Mouse (Mus musculus) CH12.LX (cell line): ENCODE measurements around the gene Ccl17. TPM values are rescaled to one million over a fixed set of nuclear protein-coding genes. Genes with fewer than 3 reads are reported as not detected.
A peak's percentile ranks its signal among the peaks of the same experiment; 100 is the strongest.

ENCODE experiments used
- DNase-seq: peaks from one replicate; pipeline ENCODE4 v3.0.0-alpha.2; 2013; ENCODE audit errors: extremely low read depth
- H3K27ac ChIP-seq: 2 replicates; pipeline ENCODE4 v1.5.1; 2012; ENCODE audit warnings: low read depth, mild to moderate bottlenecking, control low read depth, moderate library complexity; ENCODE audit not compliant: insufficient read depth
- H3K27me3 ChIP-seq: replicated peaks from 2 replicates; pipeline ENCODE3; 2012; ENCODE audit warnings: inconsistent platforms
- H3K36me3 ChIP-seq, 2 experiments: replicated peaks in 1 of 2; 2 replicates each; pipeline versions ENCODE3 to v1.6.1; 2012; ENCODE audit warnings: inconsistent platforms in 1 of 2, low read length in 1 of 2, mild to moderate bottlenecking in 1 of 2, mixed read lengths in 1 of 2, moderate library complexity in 1 of 2; ENCODE audit not compliant: control insufficient read depth in 1 of 2, insufficient read depth in 1 of 2
- H3K4me1 ChIP-seq, 2 experiments: 2 replicates each; pipeline ENCODE4 v1.6.1; 2012; ENCODE audit warnings: inconsistent platforms in 1 of 2, moderate library complexity in 1 of 2; ENCODE audit not compliant: insufficient read depth in 2 of 2, control insufficient read depth in 1 of 2
- H3K4me2 ChIP-seq: 2 replicates; pipeline ENCODE4 v1.6.1; 2012; ENCODE audit warnings: low read depth, mild to moderate bottlenecking, control low read depth; ENCODE audit not compliant: poor library complexity, insufficient read depth, severe bottlenecking
- H3K4me3 ChIP-seq, 3 experiments: fragments of 150-350 bp in 1 of 3; sonication (generic) in 1 of 3; replicated peaks in 1 of 3; 2 replicates each; pipeline versions ENCODE3 to v1.5.1; 2011 to 2012; ENCODE audit warnings: low read depth in 2 of 3, low read length in 2 of 3, mild to moderate bottlenecking in 2 of 3, moderate library complexity in 2 of 3, control low read depth in 1 of 3, improper control_type of control experiment in 1 of 3, inconsistent platforms in 1 of 3, mixed read lengths in 1 of 3; ENCODE audit not compliant: poor library complexity in 1 of 3
- H3K79me2 ChIP-seq: replicated peaks from 2 replicates; pipeline ENCODE4 v1.6.1; 2012; ENCODE audit warnings: mild to moderate bottlenecking, moderate library complexity; ENCODE audit not compliant: control insufficient read depth, poor library complexity, insufficient read depth, severe bottlenecking; ENCODE audit errors: extremely low read depth
- H3K9ac ChIP-seq: 2 replicates; pipeline ENCODE4 v1.6.1; 2012; ENCODE audit warnings: low read depth, mild to moderate bottlenecking, control low read depth, moderate library complexity; ENCODE audit not compliant: insufficient read depth
- H3K9me3 ChIP-seq: replicated peaks from 2 replicates; pipeline ENCODE3; 2012; ENCODE audit warnings: low read length, inconsistent platforms, mixed read lengths
- BHLHE40 ChIP-seq: IDR thresholded peaks from 2 replicates; pipeline ENCODE4 v1.6.1; 2011; ENCODE audit warnings: mild to moderate bottlenecking, low read depth, low read length, improper control_type of control experiment
- CHD1 ChIP-seq: IDR thresholded peaks from 2 replicates; pipeline ENCODE4 v1.6.1; 2012; ENCODE audit warnings: low read depth, low read length, improper control_type of control experiment, inconsistent platforms
- CHD2 ChIP-seq: IDR thresholded peaks from 2 replicates; pipeline ENCODE4 v1.6.1; 2011; ENCODE audit warnings: low read length, improper control_type of control experiment
- CTCF ChIP-seq, 2 experiments: IDR thresholded peaks in 1 of 2; conservative IDR thresholded peaks in 1 of 2; 2 replicates each; pipeline ENCODE4 v1.5.1; 2011 to 2012; ENCODE audit warnings: low read depth in 2 of 2, low read length in 2 of 2, improper control_type of control experiment in 1 of 2, inconsistent platforms in 1 of 2, mild to moderate bottlenecking in 1 of 2, moderate library complexity in 1 of 2
- E2F4 ChIP-seq: IDR thresholded peaks from 2 replicates; pipeline ENCODE4 v1.6.1; 2011; ENCODE audit warnings: low read depth, low read length, improper control_type of control experiment; ENCODE audit not compliant: insufficient replicate concordance
- ELF1 ChIP-seq: IDR thresholded peaks from 2 replicates; pipeline ENCODE4 v1.6.1; 2014; ENCODE audit warnings: low read depth, mild to moderate bottlenecking, inconsistent platforms, low read length, improper control_type of control experiment
- EP300 ChIP-seq: IDR thresholded peaks from 2 replicates; pipeline ENCODE4 v1.6.1; 2011; ENCODE audit warnings: low read length, improper control_type of control experiment
- GABPA ChIP-seq: IDR thresholded peaks from 2 replicates; pipeline ENCODE4 v1.6.1; 2012; ENCODE audit warnings: low read depth, low read length, improper control_type of control experiment, inconsistent platforms; ENCODE audit not compliant: insufficient replicate concordance
- HCFC1 ChIP-seq: IDR thresholded peaks from 2 replicates; pipeline ENCODE4 v1.6.1; 2012; ENCODE audit warnings: low read depth, mild to moderate bottlenecking, inconsistent platforms, low read length, improper control_type of control experiment
- IRF4 ChIP-seq: IDR thresholded peaks from 2 replicates; pipeline ENCODE4 v1.6.1; 2014; ENCODE audit warnings: low read depth, mild to moderate bottlenecking, inconsistent platforms, low read length, improper control_type of control experiment
- JUN ChIP-seq: IDR thresholded peaks from 2 replicates; pipeline ENCODE4 v1.6.1; 2011; ENCODE audit warnings: low read depth, mild to moderate bottlenecking, low read length, improper control_type of control experiment, moderate library complexity; ENCODE audit not compliant: insufficient read depth
- JUND ChIP-seq: conservative IDR thresholded peaks from 2 replicates; pipeline ENCODE4 v1.6.1; 2011; ENCODE audit warnings: low read depth, low read length, improper control_type of control experiment
- MEF2A ChIP-seq: IDR thresholded peaks from 2 replicates; pipeline ENCODE4 v1.6.1; 2014; ENCODE audit warnings: low read depth, mild to moderate bottlenecking, inconsistent platforms, low read length, improper control_type of control experiment, borderline replicate concordance
- MXI1 ChIP-seq: IDR thresholded peaks from 2 replicates; pipeline ENCODE4 v1.6.1; 2011; ENCODE audit warnings: mild to moderate bottlenecking, low read depth, low read length, improper control_type of control experiment
- MYC ChIP-seq: IDR thresholded peaks from 2 replicates; pipeline ENCODE4 v1.6.1; 2011; ENCODE audit warnings: low read depth, mild to moderate bottlenecking, improper control_type of control experiment, low read length
- NELFE ChIP-seq: IDR thresholded peaks from 2 replicates; pipeline ENCODE4 v1.6.1; 2011; ENCODE audit warnings: low read depth, low read length, improper control_type of control experiment
- NRF1 ChIP-seq: IDR thresholded peaks from 2 replicates; pipeline ENCODE4 v1.6.1; 2014; ENCODE audit warnings: low read depth, mild to moderate bottlenecking, inconsistent platforms, low read length, improper control_type of control experiment, moderate library complexity
- POLR2A ChIP-seq: IDR thresholded peaks from 2 replicates; pipeline ENCODE4 v1.6.1; 2011; ENCODE audit warnings: low read depth, mild to moderate bottlenecking, improper control_type of control experiment, low read length
- RAD21 ChIP-seq: IDR thresholded peaks from 2 replicates; pipeline ENCODE4 v1.6.1; 2011; ENCODE audit warnings: low read depth, mild to moderate bottlenecking, low read length, improper control_type of control experiment, moderate library complexity
- SIN3A ChIP-seq: IDR thresholded peaks from 2 replicates; pipeline ENCODE4 v1.6.1; 2012; ENCODE audit warnings: low read length, improper control_type of control experiment, inconsistent platforms
- SMC3 ChIP-seq: IDR thresholded peaks from 2 replicates; pipeline ENCODE4 v1.6.1; 2011; ENCODE audit warnings: low read depth, low read length, improper control_type of control experiment
- TBP ChIP-seq: conservative IDR thresholded peaks from 2 replicates; pipeline ENCODE4 v1.6.1; 2011; ENCODE audit warnings: low read depth, low read length, improper control_type of control experiment
- TCF12 ChIP-seq: IDR thresholded peaks from 2 replicates; pipeline ENCODE4 v1.6.1; 2014; ENCODE audit warnings: low read depth, mild to moderate bottlenecking, inconsistent platforms, low read length, improper control_type of control experiment
- UBTF ChIP-seq: IDR thresholded peaks from 2 replicates; pipeline ENCODE4 v1.6.1; 2012; ENCODE audit warnings: low read depth, mild to moderate bottlenecking, inconsistent platforms, low read length, improper control_type of control experiment, moderate library complexity
- USF1 ChIP-seq: IDR thresholded peaks from 2 replicates; pipeline ENCODE4 v1.6.1; 2014; ENCODE audit warnings: low read depth, mild to moderate bottlenecking, inconsistent platforms, low read length, improper control_type of control experiment
- USF2 ChIP-seq: conservative IDR thresholded peaks from 2 replicates; pipeline ENCODE4 v1.6.1; 2011; ENCODE audit warnings: low read depth, low read length, improper control_type of control experiment
- ZC3H11A ChIP-seq: IDR thresholded peaks from 2 replicates; pipeline ENCODE4 v1.6.1; 2012; ENCODE audit warnings: low read depth, mild to moderate bottlenecking, inconsistent platforms, low read length, improper control_type of control experiment
- ZKSCAN1 ChIP-seq: IDR thresholded peaks from 2 replicates; pipeline ENCODE4 v1.6.1; 2012; ENCODE audit warnings: low read depth, inconsistent platforms, low read length, improper control_type of control experiment, borderline replicate concordance
- ZMIZ1 ChIP-seq: IDR thresholded peaks from 2 replicates; pipeline ENCODE4 v1.6.1; 2012; ENCODE audit warnings: low read depth, mild to moderate bottlenecking, inconsistent platforms, low read length, improper control_type of control experiment
- ZNF384 ChIP-seq: IDR thresholded peaks from 2 replicates; pipeline ENCODE4 v1.6.1; 2012; ENCODE audit warnings: low read depth, low read length, improper control_type of control experiment, inconsistent platforms
- dilution Hi-C: fragments of 300-500 bp; cut with MboI; formaldehyde crosslinking; loops from 2 replicates; pipeline ENCODE4 v1.14.3; 2020; ENCODE audit warnings: low sequenced_read_pairs; ENCODE audit not compliant: extremely low pct_unique_long_range_greater_than_20kb, extremely low pct_ligation_motif_present
- in situ Hi-C: fragments of 300-500 bp; cut with MboI; formaldehyde crosslinking; loops from 3 replicates; pipeline ENCODE4 v1.14.3; 2019; ENCODE audit warnings: low sequenced_read_pairs, low pct_ligation_motif_present, low pct_unique_long_range_greater_than_20kb, mixed read lengths
- polyA plus RNA-seq: library from polyadenylated mRNA; unstranded; fragments of >175 nt; gene quantifications from 2 replicates; pipeline ENCODE4 v1.2.1, GENCODE M21; 2012; ENCODE audit warnings: low read depth; ENCODE audit not compliant: insufficient read length
- total RNA-seq, 2 experiments: library from RNA; depleted of rRNA; stranded (reverse); fragments of 300-350 nt in 1 of 2; fragments of >200 nt in 1 of 2; gene quantifications; 2 replicates each; pipeline ENCODE4 v1.2.3; 2012 to 2014

Ccl17 gene
- total and polyA plus RNA-seq, 3 experiments = 1.3 to 2.6 (median 2.1) TPM

DNA sequence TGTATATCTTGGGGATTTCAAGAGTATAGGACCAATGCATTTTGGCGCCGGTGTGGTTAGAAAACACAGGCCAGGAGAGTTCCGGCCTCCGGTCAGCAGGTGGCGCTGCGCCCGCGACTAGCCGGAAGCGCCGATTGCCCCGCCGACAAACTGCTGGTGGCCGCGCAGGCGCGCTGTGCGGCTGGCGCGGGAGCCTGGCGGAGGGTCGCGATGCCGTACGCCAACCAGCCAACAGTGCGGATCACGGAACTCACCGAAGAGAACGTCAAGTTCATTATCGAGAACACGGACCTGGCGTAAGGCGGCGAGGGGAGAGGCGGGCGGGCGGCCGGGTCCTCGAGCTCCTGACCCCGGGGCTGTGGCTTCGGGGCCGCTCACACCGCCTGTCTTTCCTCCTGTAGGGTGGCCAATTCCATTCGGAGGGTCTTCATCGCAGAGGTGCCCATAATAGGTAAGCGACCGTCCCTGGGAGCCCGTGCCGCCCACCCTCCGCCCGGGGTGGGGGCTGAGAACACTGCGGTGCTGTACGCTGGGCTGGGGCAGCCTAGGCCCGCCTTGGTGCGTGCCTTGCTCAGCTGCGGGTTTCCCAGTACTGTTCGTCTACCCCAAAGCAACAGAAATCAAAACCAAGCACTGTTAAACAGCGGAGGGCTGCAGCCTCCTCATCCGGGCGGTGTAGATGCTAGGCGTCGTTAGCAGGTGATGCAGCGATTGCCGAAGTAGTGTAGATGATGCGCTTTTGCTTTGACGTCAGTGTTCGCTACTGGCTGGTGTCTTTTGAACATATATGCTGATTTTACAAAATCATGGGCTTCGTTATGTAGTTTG lies 47.3 kb downstream of the Ccl17 start, which contains the start of gene Polr2c (continued):
- no peak for TF ChIP-seq BHLHE40
- TF ChIP-seq EP300 = no peak
- no peak for TF ChIP-seq USF2
- no peak for TF ChIP-seq ZMIZ1
- TF ChIP-seq JUND = no peak
- TF ChIP-seq NELFE = peak; percentile 87
- TF ChIP-seq MXI1 = peak; percentile 72
- TF ChIP-seq E2F4 = no peak
- no peak for TF ChIP-seq JUN
- TF ChIP-seq USF1 = no peak
- 0 out of 2 replicates have a peak, but pooled peaks have one; percentile 53 for TF ChIP-seq UBTF

DNA sequence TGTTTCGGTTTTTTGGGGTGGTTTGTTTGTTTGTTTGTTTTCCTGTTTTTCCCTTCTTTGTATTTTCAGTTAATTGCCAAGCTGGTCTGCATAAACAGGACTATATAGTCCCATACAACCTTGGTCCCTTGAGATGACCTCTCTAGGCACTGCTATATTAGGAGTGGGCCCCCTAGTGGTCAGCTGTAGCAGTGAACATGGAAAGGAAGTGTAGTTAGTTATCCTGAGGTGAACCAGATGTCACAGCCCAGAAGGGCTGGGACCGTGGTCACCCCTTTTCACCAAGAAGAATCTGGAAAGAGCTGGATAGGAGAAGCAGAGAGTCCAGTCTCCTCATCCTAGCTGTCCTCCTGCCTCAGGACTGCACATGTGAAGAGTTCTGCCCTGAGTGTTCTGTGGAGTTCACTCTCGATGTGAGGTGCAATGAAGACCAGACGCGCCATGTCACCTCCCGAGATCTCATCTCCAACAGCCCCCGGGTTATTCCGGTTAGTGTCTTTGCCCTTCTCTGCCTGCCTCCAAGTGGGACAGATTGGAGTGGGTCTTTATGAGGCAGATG lies 51.2 kb downstream of the Ccl17 start:
- dilution Hi-C loops = no loop called here
- TF ChIP-seq MYC (peak; percentile 34; the same call in 1 of the 2 replicates), JUN (no peak), NELFE (no peak), BHLHE40 (no peak), NRF1 (no peak), CHD2 (no peak), TCF12 (no peak), ELF1 (peak; percentile 21; the same call in 1 of the 2 replicates), TBP (no peak), CHD1 (no peak), HCFC1 (peak; percentile 24; the same call in 1 of the 2 replicates), JUND (no peak), USF2 (no peak), GABPA (no peak), ZKSCAN1 (no peak), SIN3A (no peak), EP300 (no peak), ZC3H11A (no peak), MXI1 (no peak), SMC3 (peak; percentile 48), POLR2A (no peak), ZMIZ1 (no peak), RAD21 (peak; percentile 7), IRF4 (no peak), MEF2A (no peak), CTCF (conservative IDR thresholded peaks at IDR 0.05 in 1 of 2, IDR thresholded peaks at IDR 0.05 in 1 of 2; ENCODE audit: low read depth in 2 of 2, low read length in 2 of 2) (peak; percentile 84 to 89), ZNF384 (no peak)

More for the DNA sequence above, 51.2 kb downstream of the Ccl17 start:
- in situ Hi-C loops = no loop called here
- Histone ChIP-seq H3K4me3 (no peak overlapping the region), H3K79me2 (peaks cover 28% of the 10 kb centered on the region), H3K27me3 (no peaks in the 10 kb centered on the region), H3K9ac (no peak overlapping the region), H3K36me3 (peaks cover 54 to 72% of the 10 kb centered on the region in 2 experiments), H3K4me1 (peaks cover 6 to 25% of the 10 kb centered on the region in 2 experiments), H3K4me2 (no peak overlapping the region), H3K27ac (no peak overlapping the region), H3K9me3 (no peaks in the 10 kb centered on the region)
- DNase-seq = peak; percentile 67
